Mouse (Mus musculus): ENCODE data around the gene Phlda1. TPM values are rescaled to one million over a fixed set of nuclear protein-coding genes. Genes with fewer than 3 reads are reported as not detected.

Phlda1 gene
- polyA plus RNA-seq (2021; fragmentation: Nextera tagmentation), result 6.1 and 12.4 TPM in 2 replicates
- long read RNA-seq, experiment 1, transcript Phlda1-201 (2 exons, 1,949 nt), result major isoform, 18 of 20 reads
- long read RNA-seq, experiment 1, partial matches to known transcripts, result 0 of 20 reads
- long read RNA-seq, experiment 1, other reads (novel, unspliced or antisense), result 2 of 20 reads
- long read RNA-seq, experiment 2, partial matches to known transcripts, result 0 of 5 reads
- long read RNA-seq, experiment 2, other reads (novel, unspliced or antisense), result 2 of 5 reads

DNA sequence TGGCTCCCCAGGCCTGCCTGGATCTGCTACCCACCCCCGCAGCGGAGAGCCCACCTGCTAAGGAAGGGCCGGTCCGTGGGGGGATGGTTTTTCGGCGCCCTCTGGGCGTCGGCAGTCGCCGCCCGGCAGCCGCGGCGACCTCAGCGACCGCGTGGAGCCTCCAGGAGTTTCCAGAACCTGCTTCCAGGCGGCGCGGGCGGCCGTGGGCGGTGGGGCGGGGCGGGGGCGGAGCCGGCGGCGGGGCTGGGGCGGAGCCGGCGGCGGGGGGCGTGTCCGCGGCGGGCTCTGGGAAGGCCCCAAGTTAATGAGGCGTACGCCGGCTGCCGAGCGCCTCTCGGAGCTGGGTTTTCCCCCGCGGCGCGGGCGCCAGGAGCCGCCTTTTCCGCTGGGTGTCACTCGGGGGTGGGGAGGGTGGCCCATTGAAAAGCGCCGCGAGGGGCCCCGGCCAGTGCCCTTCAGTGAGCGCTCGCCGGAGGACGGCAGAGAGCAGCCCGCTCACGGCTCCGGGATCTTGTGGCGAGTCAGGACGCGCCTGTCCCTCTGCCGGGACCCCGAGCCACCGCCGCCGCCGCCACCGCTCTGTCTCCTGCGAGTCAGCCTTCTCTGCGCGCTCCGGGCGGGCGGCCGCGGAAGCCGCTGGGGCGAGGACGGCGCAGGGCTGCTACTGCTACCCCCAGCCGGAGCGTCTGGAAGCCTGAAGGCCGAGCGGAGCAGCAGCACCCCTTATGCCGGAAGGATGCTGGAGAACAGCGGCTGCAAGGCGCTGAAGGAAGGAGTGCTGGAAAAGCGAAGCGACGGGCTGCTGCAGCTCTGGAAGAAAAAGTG, at the start of gene Phlda1:
TSS of gene Phlda1 (plus strand) at position 186 of the 825 bp plus-strand sequence.

DNA sequence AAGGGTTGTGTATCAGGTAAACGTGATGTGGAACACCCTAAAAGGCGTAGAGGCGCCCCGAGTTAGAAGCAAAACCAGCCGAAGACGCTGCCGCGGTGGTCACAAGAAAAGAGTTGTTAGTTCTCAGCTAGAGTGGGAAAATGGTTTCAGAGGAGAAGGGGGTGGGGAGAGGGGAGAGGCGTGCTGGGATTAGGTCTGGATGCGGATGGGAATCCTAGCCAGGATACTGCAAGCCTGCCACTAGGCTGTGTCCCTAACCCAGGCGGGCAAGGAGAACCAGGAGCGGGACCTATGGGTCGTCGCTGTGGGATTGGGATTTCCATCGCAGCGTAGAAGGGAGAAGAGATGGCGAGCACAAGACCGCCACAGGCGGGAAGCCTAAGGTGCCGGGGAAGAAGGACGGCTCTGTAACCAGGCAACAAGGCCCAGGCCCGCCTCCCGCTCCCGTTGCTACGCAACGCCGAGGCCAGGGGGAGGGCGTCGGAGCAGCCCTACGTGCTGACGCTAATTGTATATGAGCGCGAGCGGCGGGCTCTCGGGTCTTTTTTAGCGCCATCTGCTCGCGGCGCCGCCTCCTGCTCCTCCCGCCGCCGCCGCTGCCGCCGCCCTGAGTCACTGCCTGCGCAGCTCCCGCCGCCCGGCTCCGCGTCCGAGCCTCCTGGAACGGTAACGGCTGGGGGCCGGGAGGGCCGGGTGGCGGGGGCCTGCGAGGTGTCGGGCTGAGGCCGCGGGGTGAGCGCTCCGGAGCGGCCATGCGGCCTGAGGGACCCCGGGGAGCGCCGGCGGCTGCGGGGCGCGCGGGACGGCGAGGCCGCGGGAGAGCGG, 33.2 kb upstream of the Phlda1 start, which contains the start of gene Nap1l1:
TSS of gene Nap1l1 (plus strand) at position 538 of the 825 bp plus-strand sequence.

Other genes starting within 250 kb of the Phlda1 start
- 3.5 and 3.6 TPM in 2 replicates for gene Bbs10, start 207.6 kb upstream of the Phlda1 start, polyA plus RNA-seq (2021; fragmentation: Nextera tagmentation)
- gene Nap1l1, start 33.1 kb upstream of the Phlda1 start, polyA plus RNA-seq (2021; fragmentation: Nextera tagmentation), result 245 and 260 TPM in 2 replicates

All from left cerebral cortex, adult 6 months (tissue).